Mouse (Mus musculus) forebrain, embryonic 11.5 days (tissue): ENCODE measurements around the gene Khk. TPM values are rescaled to one million over a fixed set of nuclear protein-coding genes. Genes with fewer than 3 reads are reported as not detected.

Experiments
- ATAC-seq: fragments of 200-750 bp; cut with Nextera tagmentation; replicated peaks from 2 replicates; pipeline ENCODE4 v1.8.0; 2017; ENCODE audit warnings: moderate TSS enrichment; ENCODE audit not compliant: low FRiP score
- DNase-seq: peaks from one replicate; pipeline ENCODE4 v3.0.0-alpha.2; 2017; ENCODE audit warnings: low spot score
- H3K27ac ChIP-seq: fragments of 300-500 bp; sonication (generic); 2 replicates; pipeline ENCODE4 v1.5.1; 2014; ENCODE audit warnings: low read depth, low read length
- H3K27me3 ChIP-seq: fragments of 300-500 bp; sonication (generic); 2 replicates; pipeline ENCODE4 v1.6.1; 2014; ENCODE audit warnings: mild to moderate bottlenecking, low read length, mixed read lengths; ENCODE audit not compliant: control insufficient read depth, insufficient read depth
- H3K36me3 ChIP-seq: fragments of 300-500 bp; sonication (generic); 2 replicates; pipeline ENCODE4 v1.6.1; 2014; ENCODE audit warnings: mild to moderate bottlenecking, low read length, moderate library complexity, mixed read lengths; ENCODE audit not compliant: control insufficient read depth, insufficient read depth
- H3K4me1 ChIP-seq: fragments of 300-500 bp; sonication (generic); replicated peaks from 2 replicates; pipeline ENCODE4 v1.6.1; 2014; ENCODE audit warnings: low read length, mixed read lengths; ENCODE audit not compliant: control insufficient read depth, insufficient read depth
- H3K4me2 ChIP-seq: fragments of 300-500 bp; sonication (generic); 2 replicates; pipeline ENCODE4 v1.6.1; 2014; ENCODE audit warnings: low read depth, mild to moderate bottlenecking, low read length, moderate library complexity, mixed read lengths; ENCODE audit not compliant: severe bottlenecking
- H3K4me3 ChIP-seq: fragments of 300-500 bp; sonication (generic); 2 replicates; pipeline ENCODE4 v1.5.1; 2014; ENCODE audit warnings: low read depth, low read length
- H3K9ac ChIP-seq: fragments of 300-500 bp; sonication (generic); 2 replicates; pipeline ENCODE4 v1.6.1; 2014; ENCODE audit warnings: low read length
- H3K9me3 ChIP-seq: fragments of 300-500 bp; sonication (generic); 2 replicates; pipeline ENCODE4 v1.6.1; 2016; ENCODE audit warnings: low read length, mixed read lengths; ENCODE audit not compliant: control insufficient read depth
- WGBS: fragments of 180-500 bp; shearing (Covaris S2); extraction: QIAGEN DNeasy Blood & Tissue Kit; methylation state at CpG from one replicate; pipeline ENCODE4 v1.1.7; 2014; 5-methylcytosine and 5-hydroxymethylcytosine counted together
- polyA plus RNA-seq: library from polyadenylated mRNA; unstranded; fragments of >200 nt; fragmentation: Nextera tagmentation; extraction: Ambion mirVana; gene quantifications from 2 replicates; pipeline ENCODE4 v1.2.1, GENCODE M21; 2014

The Khk gene
- polyA plus RNA-seq, 1 experiment from 2014 or later = 7.1 TPM

GRCm38 (mm10) chr5:30933705-30934104, 12.5 kb downstream of the Khk start:
- no peaks in the 10 kb centered on the region for H3K9me3 ChIP-seq

GRCm38 (mm10) chr5:30934725-30935461, 13.7 kb downstream of the Khk start:
- Histone ChIP-seq H3K4me1 (no peaks in the 10 kb centered on the region), H3K36me3 (no peaks in the 10 kb centered on the region), H3K4me3 (no peak overlapping the region), H3K9me3 (no peaks in the 10 kb centered on the region), H3K9ac (no peak overlapping the region), H3K27me3 (no peaks in the 10 kb centered on the region), H3K4me2 (no peak overlapping the region), H3K27ac (no peak overlapping the region)
- WGBS = 85% methylated on average over 5 of the region's 5 CpGs
- ATAC-seq (no peak), DNase-seq (no peak)

More at GRCm38 (mm10) chr5:30933705-30934104, 12.5 kb downstream of the Khk start:
- no peak for DNase-seq
- Histone ChIP-seq H3K4me3 (no peak overlapping the region), H3K4me2 (no peak overlapping the region), H3K27me3 (no peaks in the 10 kb centered on the region), H3K4me1 (no peaks in the 10 kb centered on the region), H3K36me3 (no peaks in the 10 kb centered on the region), H3K9ac (no peak overlapping the region), H3K27ac (no peak overlapping the region)
- 75% methylated on average over 5 of the region's 5 CpGs for WGBS
- ATAC-seq = no peak

GRCm38 (mm10) chr5:30943004-30943403, 21.8 kb downstream of the Khk start:
- 90% methylated on average over 2 of the region's 2 CpGs for WGBS
- H3K27me3 ChIP-seq = peaks cover 2% of the 10 kb centered on the region; the same call in 1 of the 2 replicates
- no peak overlapping the region for H3K9ac ChIP-seq
- no peak for ATAC-seq
- H3K27ac ChIP-seq = no peak overlapping the region
- DNase-seq = no peak
- no peak overlapping the region for H3K4me3 ChIP-seq
- H3K36me3 ChIP-seq = no peaks in the 10 kb centered on the region
- H3K4me1 ChIP-seq = peaks cover 3% of the 10 kb centered on the region; the same call in 1 of the 2 replicates
- no peak overlapping the region for H3K4me2 ChIP-seq
- H3K9me3 ChIP-seq = no peaks in the 10 kb centered on the region

GRCm38 (mm10) chr5:30944344-30944743, 23.1 kb downstream of the Khk start:
- H3K9ac ChIP-seq = no peak overlapping the region
- H3K36me3 ChIP-seq = no peaks in the 10 kb centered on the region
- H3K4me3 ChIP-seq = no peak overlapping the region
- DNase-seq = no peak
- H3K27me3 ChIP-seq = peaks cover 2% of the 10 kb centered on the region; the same call in 1 of the 2 replicates
- peaks cover 3% of the 10 kb centered on the region; the same call in 1 of the 2 replicates for H3K4me1 ChIP-seq
- H3K9me3 ChIP-seq = no peaks in the 10 kb centered on the region
- ATAC-seq = no peak
- no peak overlapping the region for H3K4me2 ChIP-seq
- no peak overlapping the region for H3K27ac ChIP-seq
- 87% methylated on average over 6 of the region's 6 CpGs for WGBS

GRCm38 (mm10) chr5:30944956-30945781, 23.9 kb downstream of the Khk start, which contains the start of gene Cgref1:
Gene Cgref1, minus strand, starts transcription at chr5:30945591.
- Histone ChIP-seq H3K4me3 (peak within 1 kb of the TSS; percentile 47), H3K27me3 (peaks cover 2% of the 10 kb centered on the region; the same call in 1 of the 2 replicates), H3K4me2 (peak within 1 kb of the TSS; percentile 94), H3K36me3 (no peaks in the 10 kb centered on the region), H3K9ac (peak within 1 kb of the TSS; percentile 70), H3K4me1 (peaks cover 5% of the 10 kb centered on the region; the same call in 1 of the 2 replicates), H3K27ac (no peak within 1 kb of the TSS), H3K9me3 (no peaks in the 10 kb centered on the region)
- WGBS = 4% methylated on average over 44 of the region's 44 CpGs
- ATAC-seq = peak; percentile 63
- peak; percentile 80 for DNase-seq

GRCm38 (mm10) chr5:30948620-30949019, 27.4 kb downstream of the Khk start:
- ATAC-seq = no peak
- WGBS = 73% methylated on average over 5 of the region's 5 CpGs
- DNase-seq = no peak
- no peak overlapping the region for H3K4me2 ChIP-seq
- no peak overlapping the region for H3K27ac ChIP-seq
- H3K27me3 ChIP-seq = peaks cover 2% of the 10 kb centered on the region; the same call in 1 of the 2 replicates
- H3K9ac ChIP-seq = no peak overlapping the region
- no peaks in the 10 kb centered on the region for H3K9me3 ChIP-seq
- peaks cover under 1% of the 10 kb centered on the region; the same call in 1 of the 2 replicates for H3K36me3 ChIP-seq
- H3K4me1 ChIP-seq = peaks cover 8% of the 10 kb centered on the region; the same call in 1 of the 2 replicates
- no peak overlapping the region for H3K4me3 ChIP-seq

GRCm38 (mm10) chr5:30949654-30950326, 28.6 kb downstream of the Khk start:
- Histone ChIP-seq H3K27ac (0 out of 2 replicates have a peak overlapping the region, but pooled peaks have one; percentile 39), H3K4me3 (peak overlapping the region; percentile 48), H3K9me3 (no peaks in the 10 kb centered on the region), H3K4me1 (peaks cover 8% of the 10 kb centered on the region; the same call in 1 of the 2 replicates), H3K36me3 (peaks cover 10% of the 10 kb centered on the region), H3K27me3 (peaks cover under 1% of the 10 kb centered on the region; the same call in 1 of the 2 replicates), H3K4me2 (peak overlapping the region; percentile 90), H3K9ac (peak overlapping the region; percentile 64)
- ATAC-seq = peak; percentile 89
- DNase-seq = peak; percentile 96
- under 1% methylated on average over 31 of the region's 31 CpGs for WGBS

GRCm38 (mm10) chr5:30950451-30950850, 29.2 kb downstream of the Khk start:
- no peaks in the 10 kb centered on the region for H3K9me3 ChIP-seq
- no peak for DNase-seq
- 72% methylated on average over 4 of the region's 4 CpGs for WGBS
- H3K4me1 ChIP-seq = peaks cover 8% of the 10 kb centered on the region; the same call in 1 of the 2 replicates
- H3K27ac ChIP-seq = no peak overlapping the region
- peaks cover 15% of the 10 kb centered on the region for H3K36me3 ChIP-seq
- H3K27me3 ChIP-seq = no peaks in the 10 kb centered on the region
- H3K4me3 ChIP-seq = peak overlapping the region; percentile 48
- H3K9ac ChIP-seq = peak overlapping the region; percentile 64
- H3K4me2 ChIP-seq = peak overlapping the region; percentile 90
- no peak for ATAC-seq
